Mouse (Mus musculus) kidney, embryonic 14.5 days (tissue): ENCODE results near the gene Pnma1. TPM values are rescaled to one million over a fixed set of nuclear protein-coding genes. Genes with fewer than 3 reads are reported as not detected.
A peak's percentile ranks its signal among the peaks of the same experiment; 100 is the strongest.

Experiments
- ATAC-seq: fragments of 200-750 bp; cut with Nextera tagmentation; 2 replicates; pipeline ENCODE4 v1.8.0; 2017; ENCODE audit warnings: moderate number of reproducible peaks, mild to moderate bottlenecking, moderate TSS enrichment, moderate library complexity; ENCODE audit not compliant: low FRiP score, low TSS enrichment
- H3K27ac ChIP-seq: fragments of 300-500 bp; sonication (generic); 2 replicates; pipeline ENCODE4 v1.5.1; 2014; ENCODE audit warnings: low read depth, mild to moderate bottlenecking, low read length, moderate library complexity, mixed read lengths
- H3K27me3 ChIP-seq: fragments of 300-500 bp; sonication (generic); 2 replicates; pipeline ENCODE4 v1.6.1; 2014; ENCODE audit warnings: mild to moderate bottlenecking, low read length; ENCODE audit not compliant: control insufficient read depth, insufficient read depth
- H3K36me3 ChIP-seq: fragments of 300-500 bp; sonication (generic); 2 replicates; pipeline ENCODE4 v1.6.1; 2014; ENCODE audit warnings: low read length, mixed read lengths; ENCODE audit not compliant: control insufficient read depth, insufficient read depth
- H3K4me1 ChIP-seq: fragments of 300-500 bp; sonication (generic); 2 replicates; pipeline ENCODE4 v1.6.1; 2014; ENCODE audit warnings: low read length, mixed read lengths; ENCODE audit not compliant: control insufficient read depth, insufficient read depth
- H3K4me2 ChIP-seq: fragments of 300-500 bp; sonication (generic); replicated peaks from 2 replicates; pipeline ENCODE4 v1.6.1; 2014; ENCODE audit warnings: low read depth, mild to moderate bottlenecking, low read length
- H3K4me3 ChIP-seq: fragments of 300-500 bp; sonication (generic); 2 replicates; pipeline ENCODE4 v1.5.1; 2014; ENCODE audit warnings: mild to moderate bottlenecking, low read length
- H3K9ac ChIP-seq: fragments of 300-500 bp; sonication (generic); 2 replicates; pipeline ENCODE4 v1.6.1; 2014; ENCODE audit warnings: low read depth, mild to moderate bottlenecking, low read length, moderate library complexity
- H3K9me3 ChIP-seq: fragments of 300-500 bp; sonication (generic); 2 replicates; pipeline ENCODE4 v1.6.1; 2016; ENCODE audit warnings: low read length; ENCODE audit not compliant: control insufficient read depth
- WGBS: fragments of 180-500 bp; shearing (Covaris S2); extraction: QIAGEN DNeasy Blood & Tissue Kit; methylation state at CpG from one replicate; pipeline ENCODE4 v1.1.7; 2014; 5-methylcytosine and 5-hydroxymethylcytosine counted together
- polyA plus RNA-seq: library from polyadenylated mRNA; unstranded; fragments of >200 nt; fragmentation: Nextera tagmentation; extraction: Ambion mirVana; gene quantifications from 2 replicates; pipeline ENCODE4 v1.2.1, GENCODE M21; 2014

Pnma1 gene
- polyA plus RNA-seq, 1 experiment from 2014 or later = 0.51 TPM

DNA sequence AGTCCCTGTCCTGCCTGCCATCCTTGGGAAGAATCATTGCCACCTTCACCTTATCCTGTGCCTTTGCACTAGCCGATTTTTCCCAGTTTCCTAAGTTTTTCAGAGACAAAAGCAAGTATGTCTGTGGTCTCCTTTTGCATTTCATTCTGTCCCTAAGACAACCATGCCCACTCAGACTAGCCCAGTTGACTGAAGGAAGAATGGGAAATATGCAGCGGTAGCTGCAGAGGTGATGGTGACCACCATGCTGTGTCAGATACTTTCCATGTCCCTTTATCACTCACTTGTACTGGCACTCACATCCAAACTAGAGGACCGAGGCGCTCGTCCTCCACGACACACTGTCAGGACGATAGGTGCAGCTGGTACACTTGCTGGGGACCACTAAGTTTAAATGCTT, 11.2 kb downstream of the Pnma1 start:
- no peaks in the 10 kb centered on the region for H3K9me3 ChIP-seq
- H3K27me3 ChIP-seq = no peaks in the 10 kb centered on the region
- H3K9ac ChIP-seq = no peak overlapping the region
- no peaks in the 10 kb centered on the region; the same call in 1 of the 2 replicates for H3K4me1 ChIP-seq
- ATAC-seq = no peak
- WGBS = 94% methylated on average over 7 of the region's 7 CpGs
- H3K27ac ChIP-seq = no peak overlapping the region
- H3K36me3 ChIP-seq = peaks cover 17% of the 10 kb centered on the region
- H3K4me3 ChIP-seq = no peak overlapping the region
- H3K4me2 ChIP-seq = no peak overlapping the region

DNA sequence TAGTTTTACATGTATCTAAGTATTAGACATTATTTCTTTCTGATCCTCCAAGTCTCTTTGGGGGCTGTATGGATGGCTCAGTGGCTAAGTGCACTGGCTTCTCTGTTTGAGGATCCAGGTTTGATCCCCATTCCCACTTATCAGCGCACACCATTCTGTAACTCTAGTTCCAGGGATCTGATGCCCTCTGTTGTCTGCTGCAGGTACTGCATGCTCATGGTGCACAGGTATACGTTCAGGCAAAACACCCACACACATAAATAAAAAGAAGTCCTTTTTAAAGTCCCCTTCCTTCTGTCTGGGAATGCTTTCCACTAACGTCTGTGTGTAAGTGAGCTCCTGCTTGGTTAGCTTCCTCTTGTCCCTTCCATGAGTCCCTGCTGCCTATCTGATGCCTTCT, 16.0 kb downstream of the Pnma1 start:
- no peak for ATAC-seq
- peaks cover 22% of the 10 kb centered on the region for H3K36me3 ChIP-seq
- H3K9me3 ChIP-seq = no peaks in the 10 kb centered on the region
- H3K27ac ChIP-seq = no peak overlapping the region
- H3K27me3 ChIP-seq = no peaks in the 10 kb centered on the region
- no peak overlapping the region for H3K4me3 ChIP-seq
- H3K9ac ChIP-seq = no peak overlapping the region
- 63% methylated on average over 3 of the region's 3 CpGs for WGBS
- H3K4me2 ChIP-seq = no peak overlapping the region
- H3K4me1 ChIP-seq = no peaks in the 10 kb centered on the region

DNA sequence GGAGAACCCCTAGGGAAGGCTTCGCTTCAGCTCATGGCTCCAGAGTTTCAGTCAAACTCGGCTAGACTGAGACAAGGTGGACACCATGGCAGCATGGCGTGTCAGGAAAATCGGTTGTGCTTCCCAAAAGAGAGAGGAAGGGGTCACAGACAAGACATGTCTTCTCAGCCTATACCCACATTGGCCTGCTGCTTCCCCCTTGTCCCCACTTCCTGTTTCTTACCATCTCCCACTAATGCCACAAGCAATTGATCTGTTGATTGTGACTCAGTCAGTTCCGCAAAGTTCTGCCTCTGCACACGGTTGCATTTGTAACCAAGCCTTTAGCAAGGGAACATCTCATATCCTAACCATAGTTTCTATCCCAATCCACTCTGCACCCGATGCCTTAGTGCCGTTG, 18.4 kb downstream of the Pnma1 start:
- H3K9me3 ChIP-seq = no peaks in the 10 kb centered on the region
- no peaks in the 10 kb centered on the region for H3K27me3 ChIP-seq
- ATAC-seq = no peak
- H3K4me1 ChIP-seq = no peaks in the 10 kb centered on the region
- no peak overlapping the region for H3K9ac ChIP-seq
- peaks cover 11% of the 10 kb centered on the region for H3K36me3 ChIP-seq
- H3K27ac ChIP-seq = no peak overlapping the region
- H3K4me3 ChIP-seq = no peak overlapping the region
- no peak overlapping the region for H3K4me2 ChIP-seq
- 91% methylated on average over 8 of the region's 8 CpGs for WGBS

DNA sequence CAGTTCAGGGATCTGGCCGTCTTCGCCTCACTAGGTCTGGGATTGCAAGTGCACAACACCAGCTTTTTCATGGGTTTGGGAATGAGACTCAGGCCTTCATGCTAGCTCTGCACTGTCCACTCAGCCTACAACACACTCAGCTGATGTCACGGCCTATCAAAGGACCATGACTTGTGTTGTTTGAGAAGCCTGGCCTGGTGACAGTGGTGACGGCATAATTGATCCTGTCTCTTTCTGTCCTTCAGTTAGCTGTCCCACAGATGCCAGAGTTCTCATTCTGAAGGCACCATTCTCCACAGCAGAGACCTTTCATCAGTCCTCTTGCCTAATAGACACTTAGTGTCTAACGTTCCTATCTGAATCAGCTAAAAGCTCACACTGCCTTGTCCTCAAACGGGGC, 19.7 kb downstream of the Pnma1 start:
- no peaks in the 10 kb centered on the region for H3K27me3 ChIP-seq
- peaks cover 11% of the 10 kb centered on the region for H3K36me3 ChIP-seq
- H3K27ac ChIP-seq = no peak overlapping the region
- H3K4me1 ChIP-seq = no peaks in the 10 kb centered on the region
- ATAC-seq = no peak
- no peak overlapping the region for H3K4me2 ChIP-seq
- H3K9me3 ChIP-seq = no peaks in the 10 kb centered on the region
- 88% methylated on average over 6 of the region's 6 CpGs for WGBS
- no peak overlapping the region for H3K9ac ChIP-seq
- H3K4me3 ChIP-seq = no peak overlapping the region

DNA sequence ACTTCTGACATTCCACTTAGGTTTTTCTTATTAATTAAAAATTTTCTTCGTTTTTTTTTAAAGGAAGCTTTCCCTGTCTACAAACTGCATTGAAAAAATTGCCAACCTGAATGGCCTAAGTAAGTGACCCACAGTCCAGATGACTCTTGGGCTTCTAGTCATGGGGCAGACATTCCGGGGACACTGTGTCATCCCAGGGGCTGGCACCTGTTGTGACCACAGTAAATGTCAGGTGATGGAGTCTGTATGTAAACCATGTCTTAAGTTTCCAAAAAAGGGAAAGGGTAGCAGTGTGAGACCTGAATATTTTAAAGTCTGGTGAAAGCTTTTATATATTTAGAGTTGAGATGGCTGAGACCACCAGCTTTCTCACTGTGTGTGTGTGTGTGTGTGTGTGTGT, 21.4 kb downstream of the Pnma1 start:
- WGBS = 85% methylated on average over 2 of the region's 2 CpGs
- ATAC-seq = no peak
- H3K4me1 ChIP-seq = no peaks in the 10 kb centered on the region

DNA sequence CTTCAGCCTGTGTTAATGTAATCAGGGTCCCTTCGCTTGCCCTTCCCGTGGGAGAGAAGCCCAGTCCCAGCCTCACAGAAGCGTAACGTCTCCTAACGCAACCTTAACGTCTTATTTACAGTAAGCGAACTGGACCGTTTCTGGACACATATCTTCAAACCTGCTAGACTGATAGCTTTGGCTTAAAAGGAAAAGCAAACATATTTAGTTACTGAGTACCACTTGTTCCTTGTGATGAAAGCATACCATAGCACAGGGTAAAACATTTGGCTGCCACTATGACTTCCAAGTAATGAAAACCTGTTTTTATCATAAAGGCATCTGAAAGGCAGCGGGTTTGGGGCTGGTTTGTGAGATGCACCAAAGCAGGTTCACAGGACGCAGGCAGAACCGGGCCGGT, 22.4 kb downstream of the Pnma1 start:
- no peak for ATAC-seq
- WGBS = 69% methylated on average over 12 of the region's 12 CpGs
- Histone ChIP-seq H3K4me2 (no peak overlapping the region), H3K36me3 (peaks cover 11% of the 10 kb centered on the region), H3K9ac (no peak overlapping the region), H3K4me3 (no peak overlapping the region), H3K4me1 (no peaks in the 10 kb centered on the region), H3K27me3 (no peaks in the 10 kb centered on the region), H3K27ac (no peak overlapping the region), H3K9me3 (no peaks in the 10 kb centered on the region)

More for the DNA sequence above, 21.4 kb downstream of the Pnma1 start:
- Histone ChIP-seq H3K4me2 (no peak overlapping the region), H3K27ac (no peak overlapping the region), H3K36me3 (peaks cover 11% of the 10 kb centered on the region), H3K27me3 (no peaks in the 10 kb centered on the region), H3K4me3 (no peak overlapping the region), H3K9ac (no peak overlapping the region), H3K9me3 (no peaks in the 10 kb centered on the region)

DNA sequence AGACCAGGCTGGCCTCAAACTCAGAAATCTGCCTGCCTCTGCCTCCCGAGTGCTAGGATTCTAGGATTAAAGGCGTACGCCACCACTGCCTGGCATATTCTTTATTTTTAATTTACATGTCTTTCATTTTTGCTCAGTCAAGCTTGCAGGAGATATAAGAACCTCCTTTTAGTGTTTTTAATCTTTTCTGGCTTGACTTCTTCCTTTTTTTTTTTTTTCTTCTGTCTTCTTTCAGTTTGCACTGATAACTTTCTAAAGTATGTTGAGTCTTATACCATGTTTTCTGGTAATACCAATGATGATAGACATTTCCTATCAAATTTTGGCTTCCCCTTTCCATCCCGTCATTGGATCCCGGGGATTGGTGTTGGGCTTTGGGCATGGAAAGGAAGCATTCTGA, 28.7 kb downstream of the Pnma1 start:
- ATAC-seq = no peak
- WGBS = 95% methylated on average over 5 of the region's 5 CpGs
- Histone ChIP-seq H3K4me2 (no peak overlapping the region), H3K9me3 (no peaks in the 10 kb centered on the region), H3K27me3 (no peaks in the 10 kb centered on the region), H3K9ac (no peak overlapping the region), H3K27ac (no peak overlapping the region), H3K36me3 (no peaks in the 10 kb centered on the region), H3K4me1 (peaks cover 8% of the 10 kb centered on the region; the same call in 1 of the 2 replicates), H3K4me3 (no peak overlapping the region)

DNA sequence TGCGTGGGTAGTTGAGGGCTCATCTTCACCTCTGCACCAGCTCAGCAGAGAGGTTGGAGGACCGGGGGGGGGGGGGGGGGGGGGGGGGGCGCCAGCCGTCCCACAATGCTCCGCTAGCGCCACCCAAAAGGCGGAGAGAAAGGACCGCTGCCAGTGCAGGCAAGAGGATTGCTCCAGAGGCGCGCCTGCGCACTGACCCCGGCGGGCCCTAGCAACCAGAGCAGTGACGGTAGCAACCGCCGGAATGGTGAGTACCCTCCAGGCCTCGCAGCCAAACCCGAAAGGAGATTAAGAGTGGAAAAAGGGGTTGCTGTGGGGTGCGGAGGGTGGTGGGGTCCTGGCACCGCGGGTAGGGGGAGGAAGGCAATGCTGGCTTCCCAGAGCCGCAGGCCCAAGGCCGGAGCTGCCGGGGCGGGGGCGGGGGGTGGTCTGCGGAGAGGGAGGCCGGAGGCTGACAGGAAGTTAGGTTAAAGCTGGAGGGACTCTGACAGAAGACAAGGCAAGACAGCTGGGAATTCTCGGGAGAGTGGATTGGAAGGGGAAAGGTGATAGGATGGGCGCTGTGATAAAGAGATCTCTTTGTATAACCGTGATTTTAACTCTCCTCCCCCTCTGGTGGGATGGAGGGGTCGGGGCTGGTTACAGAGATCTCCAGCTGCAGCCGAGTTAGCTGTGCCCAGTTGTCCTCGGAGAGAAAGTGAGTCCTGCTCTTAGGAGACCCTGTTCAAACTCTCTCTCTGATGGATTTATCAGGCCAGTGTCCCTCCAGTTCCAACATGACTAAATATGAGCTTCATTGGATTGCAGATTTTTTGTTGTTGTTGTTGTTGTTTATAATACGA, 33.9 kb downstream of the Pnma1 start, which contains the start of gene Dnal1:
Gene Dnal1 (plus strand): TSS at position 214 of the 842 bp plus-strand sequence.
- Histone ChIP-seq H3K27me3 (no peaks in the 10 kb centered on the region), H3K36me3 (no peaks in the 10 kb centered on the region), H3K27ac (peak within 1 kb of the TSS; percentile 12; the same call in 1 of the 2 replicates), H3K4me1 (peaks cover 8% of the 10 kb centered on the region; the same call in 1 of the 2 replicates), H3K4me2 (peak within 1 kb of the TSS; percentile 61), H3K4me3 (peak within 1 kb of the TSS; percentile 72), H3K9me3 (no peaks in the 10 kb centered on the region), H3K9ac (peak within 1 kb of the TSS; percentile 66)
- peak; percentile 97 for ATAC-seq
- 3% methylated on average over 30 of the region's 35 CpGs for WGBS

DNA sequence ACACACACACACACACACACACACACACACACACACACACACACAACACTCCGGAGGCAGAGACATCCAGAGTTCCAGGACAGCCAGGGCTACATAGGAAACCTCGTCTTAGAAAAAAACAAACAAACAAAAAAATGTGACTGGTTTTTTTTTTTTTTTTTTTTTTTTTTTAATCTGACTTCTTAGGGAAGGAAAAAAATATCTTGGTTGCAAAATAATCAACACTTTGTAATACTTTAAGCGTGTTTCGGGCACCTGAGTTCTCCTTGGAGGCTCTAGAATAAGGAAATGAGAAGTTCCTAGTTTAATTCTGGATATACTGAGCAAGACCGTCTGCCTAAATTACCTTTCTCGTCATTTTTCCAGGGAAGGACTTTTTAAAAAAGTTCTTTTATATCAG, 34.6 kb downstream of the Pnma1 start:
- H3K36me3 ChIP-seq = no peaks in the 10 kb centered on the region
- no peak overlapping the region for H3K9ac ChIP-seq
- H3K4me3 ChIP-seq = peak overlapping the region; percentile 72
- peak overlapping the region; percentile 61 for H3K4me2 ChIP-seq
- no peak for ATAC-seq
- H3K27me3 ChIP-seq = no peaks in the 10 kb centered on the region
- peaks cover 8% of the 10 kb centered on the region; the same call in 1 of the 2 replicates for H3K4me1 ChIP-seq
- no peaks in the 10 kb centered on the region for H3K9me3 ChIP-seq
- H3K27ac ChIP-seq = no peak overlapping the region
- 51% methylated on average over 6 of the region's 6 CpGs for WGBS
